In genomic region chr17:12138355-12138754, GRCm38 (mm10) we compare ENCODE assay signal across 32 mouse cellular contexts.
"Had no signal": no experiment of that assay in that cellular context is flagged by ENCODE, and none has a peak within 500 bp of the region (broad histone marks: within the 10 kb centered on the region; RNA-seq: fewer than 3 reads in every experiment).

No protein-coding gene starts in this region.

- H3K9me3 ChIP-seq: heart, embryonic 10.5 days; heart, embryonic 13.5 days; heart, embryonic 15.5 days; hindbrain, embryonic 12.5 days; hindbrain, embryonic 13.5 days; hindbrain, embryonic 15.5 days; kidney, embryonic 15.5 days had no signal

- H3K4me2 ChIP-seq: heart, embryonic 11.5 days; heart, embryonic 13.5 days; heart, embryonic 15.5 days; hindbrain, embryonic 12.5 days; hindbrain, embryonic 13.5 days; hindbrain, embryonic 14.5 days; hindbrain, embryonic 15.5 days; kidney, embryonic 15.5 days had no signal

- H3K27me3 ChIP-seq: heart, embryonic 13.5 days; heart, embryonic 15.5 days; hindbrain, embryonic 12.5 days; hindbrain, embryonic 13.5 days; hindbrain, embryonic 15.5 days; kidney, embryonic 15.5 days had no signal

- DNase-seq: heart, postnatal 10 days; heart, postnatal 14 days; heart, postnatal 36 days; heart, postnatal 4 days; kidney, adult 11 months; kidney, adult 18-20 months; kidney, adult 2 months; kidney, adult 8-10 months; kidney, adult 9 months; kidney, postnatal 10 days; kidney, postnatal 14 days; kidney, postnatal 25 days; kidney, postnatal 36 days; kidney, postnatal 4 days; layer of hippocampus, adult 9-11 months; layer of hippocampus, postnatal 36 days had no signal

- H3K4me1 ChIP-seq: heart, embryonic 10.5 days; heart, embryonic 13.5 days; heart, embryonic 15.5 days; hindbrain, embryonic 10.5 days; hindbrain, embryonic 12.5 days; hindbrain, embryonic 13.5 days; hindbrain, embryonic 15.5 days; kidney, embryonic 15.5 days had no signal

- H3K36me3 ChIP-seq: heart, embryonic 15.5 days; hindbrain, embryonic 15.5 days had no signal

- H3K9ac ChIP-seq: heart, embryonic 13.5 days; heart, embryonic 15.5 days; hindbrain, embryonic 12.5 days; hindbrain, embryonic 13.5 days; hindbrain, embryonic 14.5 days; hindbrain, embryonic 15.5 days; kidney, embryonic 15.5 days had no signal

- H3K4me3 ChIP-seq: heart, embryonic 10.5 days; heart, embryonic 13.5 days; heart, embryonic 15.5 days; hindbrain, embryonic 10.5 days; hindbrain, embryonic 12.5 days; hindbrain, embryonic 13.5 days; hindbrain, embryonic 15.5 days; kidney, embryonic 15.5 days; layer of hippocampus, adult 2 months; left cerebral cortex, adult 2 months had no signal

- ATAC-seq: hindbrain, embryonic 16.5 days; hindbrain, postnatal 0 days; inflammation-experienced regulatory T-cells, adult 6 months had no signal

- H3K27ac ChIP-seq: heart, embryonic 10.5 days; heart, embryonic 13.5 days; heart, embryonic 15.5 days; hindbrain, embryonic 10.5 days; hindbrain, embryonic 12.5 days; hindbrain, embryonic 13.5 days; hindbrain, embryonic 14.5 days; hindbrain, embryonic 15.5 days; hindbrain, postnatal 0 days; kidney, embryonic 15.5 days; kidney, postnatal 0 days; layer of hippocampus, adult 2 months; left cerebral cortex, adult 2 months had no signal
